Mouse (Mus musculus): ENCODE data around the gene Slx4.

- TF ChIP-seq CTCF (IDR thresholded peaks at IDR 0.05; ENCODE audit: borderline replicate concordance, control insufficient read depth, extremely low read depth, insufficient read depth, low read length, poor library complexity) (no peak), POLR2A (IDR thresholded peaks at IDR 0.05; ENCODE audit: control insufficient read depth, extremely low read depth, insufficient read depth, low read length, poor library complexity) (no peak)
Observed at GRCm38 (mm10) chr16:4034476-4034875, 30.9 kb upstream of the Slx4 start.

All from thymus, adult 2 months (tissue).